Mouse (Mus musculus): Measurements from ENCODE around the gene Terf2.

GRCm38 (mm10) chr8:107085358-107085757, 11.0 kb downstream of the Terf2 start:
- TF ChIP-seq POLR2A (IDR thresholded peaks at IDR 0.05; ENCODE audit: low read depth, low read length) (no peak), CTCF (IDR thresholded peaks at IDR 0.05; ENCODE audit: extremely low read depth, insufficient read depth, insufficient read length, insufficient replicate concordance) (peak; percentile 35; the same call in 1 of the 2 replicates)

All from spleen, adult 2 months (tissue).